ENCODE assay signal across 9 mouse cellular contexts in genomic region chr12:108292419-108292818, GRCm38 (mm10). TPM values are rescaled to one million over a fixed set of nuclear protein-coding genes. Genes with fewer than 3 reads are reported as not detected.
DNase-seq lines count a peak whose midpoint lies in the region; ATAC-seq and TF ChIP-seq lines count a peak whose summit lies in the region.
"Had no signal": no experiment of that assay in that cellular context is flagged by ENCODE, and none has a peak within 500 bp of the region (broad histone marks: within the 10 kb centered on the region; RNA-seq: fewer than 3 reads in every experiment).

No protein-coding gene starts in this region.

- peak; percentile 28 for DNase-seq in gastrocnemius, postnatal 25 days
- no peak for DNase-seq in gastrocnemius, postnatal 14 days
- no peak for DNase-seq in liver, embryonic 14.5 days (ENCODE audit: low read depth in 3 of 3, low spot score in 3 of 3)
- DNase-seq in stomach, postnatal 0 days (ENCODE audit: low spot score): no peak

- peaks cover 37% of the 10 kb centered on the region for H3K27me3 ChIP-seq in E14TG2a.4 (ENCODE audit: insufficient read depth, low read length)
- no peaks in the 10 kb centered on the region for H3K27me3 ChIP-seq in forebrain, embryonic 15.5 days
- no peaks in the 10 kb centered on the region for H3K27me3 ChIP-seq in liver, embryonic 14.5 days (ENCODE audit: control insufficient read depth, insufficient read depth, low read length)
- no peaks in the 10 kb centered on the region for H3K27me3 ChIP-seq in stomach, postnatal 0 days (ENCODE audit: control insufficient read depth, insufficient read depth, low read length)
- H3K27me3 ChIP-seq: Patski had no signal

- no peak for TF ChIP-seq EP300 in liver, embryonic 14.5 days (IDR thresholded peaks at IDR 0.05; ENCODE audit: low read depth)
- TF ChIP-seq EP300 in stomach, postnatal 0 days (optimal IDR thresholded peaks at IDR 0.05): no peak

- no peak for TF ChIP-seq CTCF in E14TG2a.4 (conservative IDR thresholded peaks at IDR 0.05; ENCODE audit: low read length)
- TF ChIP-seq CTCF in liver, embryonic 14.5 days (IDR thresholded peaks at IDR 0.05; ENCODE audit: low read depth): no peak
- TF ChIP-seq CTCF in stomach, postnatal 0 days (IDR thresholded peaks at IDR 0.05; ENCODE audit: low read depth): no peak

- H3K4me3 ChIP-seq in E14TG2a.4 (replicated peaks; ENCODE audit: low read length): peak overlapping the region; percentile 61
- H3K4me3 ChIP-seq in forebrain, embryonic 15.5 days: no peak overlapping the region
- no peak overlapping the region for H3K4me3 ChIP-seq in liver, embryonic 14.5 days (ENCODE audit: insufficient read depth in 1 of 2, low read depth in 2 of 2, low read length in 2 of 2)
- H3K4me3 ChIP-seq in stomach, postnatal 0 days (ENCODE audit: low read depth, low read length): no peak overlapping the region

- H3K36me3 ChIP-seq in E14TG2a.4 (ENCODE audit: insufficient read depth, low read length): no peaks in the 10 kb centered on the region
- no peaks in the 10 kb centered on the region for H3K36me3 ChIP-seq in forebrain, embryonic 15.5 days
- H3K36me3 ChIP-seq in liver, embryonic 14.5 days (replicated peaks; ENCODE audit: control insufficient read depth, insufficient read depth, low read depth): no peaks in the 10 kb centered on the region
- H3K36me3 ChIP-seq in stomach, postnatal 0 days (ENCODE audit: control insufficient read depth, insufficient read depth, low read length): no peaks in the 10 kb centered on the region

- intact Hi-C loops in gastrocnemius, postnatal 14 days (cut with DNase I; ENCODE audit: low total_unique reads): no loop called here

- no peak overlapping the region for H3K9ac ChIP-seq in forebrain, embryonic 15.5 days (replicated peaks)
- H3K9ac ChIP-seq in liver, embryonic 14.5 days (replicated peaks): no peak overlapping the region
- H3K9ac ChIP-seq in stomach, postnatal 0 days (ENCODE audit: low read length): no peak overlapping the region

- peak overlapping the region; percentile 31; the same call in 1 of the 2 replicates for H3K4me2 ChIP-seq in forebrain, embryonic 15.5 days (replicated peaks)
- no peak overlapping the region for H3K4me2 ChIP-seq in liver, embryonic 14.5 days (ENCODE audit: low read depth)
- H3K4me2 ChIP-seq in stomach, postnatal 0 days (replicated peaks; ENCODE audit: low read depth): no peak overlapping the region

- no peak overlapping the region for H3K27ac ChIP-seq in forebrain, embryonic 15.5 days (replicated peaks)
- no peak overlapping the region for H3K27ac ChIP-seq in liver, embryonic 14.5 days
- no peak overlapping the region for H3K27ac ChIP-seq in stomach, postnatal 0 days (replicated peaks)

- no peaks in the 10 kb centered on the region for H3K9me3 ChIP-seq in E14TG2a.4 (ENCODE audit: low read length)
- H3K9me3 ChIP-seq in forebrain, embryonic 15.5 days: no peaks in the 10 kb centered on the region
- H3K9me3 ChIP-seq in liver, embryonic 14.5 days (ENCODE audit: control insufficient read depth, low read length): no peaks in the 10 kb centered on the region
- H3K9me3 ChIP-seq in stomach, postnatal 0 days (ENCODE audit: control insufficient read depth, low read length): no peaks in the 10 kb centered on the region

- peaks cover 36% of the 10 kb centered on the region for H3K4me1 ChIP-seq in E14TG2a.4 (replicated peaks; ENCODE audit: low read depth, low read length)
- peaks cover 19% of the 10 kb centered on the region for H3K4me1 ChIP-seq in forebrain, embryonic 15.5 days
- H3K4me1 ChIP-seq in liver, embryonic 14.5 days (replicated peaks; ENCODE audit: control insufficient read depth in 2 of 2, insufficient read depth in 2 of 2, low read length in 1 of 2): no peaks in the 10 kb centered on the region
- H3K4me1 ChIP-seq in stomach, postnatal 0 days (replicated peaks; ENCODE audit: control insufficient read depth, insufficient read depth): no peaks in the 10 kb centered on the region

- peak; percentile 67 for ATAC-seq in forebrain, embryonic 15.5 days (replicated peaks)
- ATAC-seq in liver, embryonic 14.5 days (ENCODE audit: insufficient read depth): peak; percentile 56
- peak; percentile 28; the same call in 1 of the 2 replicates for ATAC-seq in stomach, postnatal 0 days (ENCODE audit: low FRiP score, low TSS enrichment)
- no peak for ATAC-seq in erythroblast, adult 5-6 weeks (replicated peaks; ENCODE audit: low FRiP score, poor library complexity, severe bottlenecking)
- no peak for ATAC-seq in inflammation-experienced regulatory T-cells, adult 6 months

- WGBS in forebrain, embryonic 15.5 days: 8% methylated on average over 9 of the region's 9 CpGs
- 10% methylated on average over 9 of the region's 9 CpGs for WGBS in liver, embryonic 14.5 days (ENCODE audit: insufficient replicate concordance)
- 24% methylated on average over 9 of the region's 9 CpGs for WGBS in stomach, postnatal 0 days

RNA-seq across cellular contexts. Expression of gene Hhipl1, which starts 13.7 kb away (rescaled TPM):
- under 1 TPM; 0.91 to 0.95 TPM for total RNA-seq in gastrocnemius, postnatal 25 days (2021)
- total RNA-seq in gastrocnemius, postnatal 14 days (2021): 1 to 10 TPM in 1 of 2 experiments, under 1 TPM in 1; 0.55 to 1.2 TPM
- polyA plus RNA-seq in forebrain, embryonic 15.5 days (2015; fragmentation: Nextera tagmentation; extraction: Ambion mirVana): 1.8 and 1.9 TPM in 2 replicates
- 0.02 and 0.03 TPM in 2 replicates for polyA plus RNA-seq in liver, embryonic 14.5 days (2012; rRNA removed)
- not detected in 2 replicates for polyA plus RNA-seq in liver, embryonic 14.5 days (2014; fragmentation: Nextera tagmentation; extraction: Ambion mirVana)
- 0.23 and 0.24 TPM in 2 replicates for polyA plus RNA-seq in stomach, postnatal 0 days (2015; fragmentation: Nextera tagmentation; extraction: Ambion mirVana)
- total RNA-seq in erythroblast, adult 5-6 weeks (2015; ENCODE audit: low replicate concordance): not detected in 2 replicates
- total RNA-seq in erythroblast, adult 5-6 weeks (2017; ENCODE audit: low replicate concordance): not detected in 2 replicates
- polyA plus RNA-seq in inflammation-experienced regulatory T-cells, adult 6 months (2017; shearing (Covaris generic)): not detected

RNA-seq across cellular contexts. Expression of gene Ccdc85c, which starts 17.2 kb away (rescaled TPM):
- 10 to 100 TPM; 11.4 to 15.2 TPM for total RNA-seq in gastrocnemius, postnatal 25 days (2021)
- 1 to 10 TPM; 5.4 to 5.7 TPM for total RNA-seq in gastrocnemius, postnatal 14 days (2021)
- 14.3 and 16.3 TPM in 2 replicates for polyA plus RNA-seq in forebrain, embryonic 15.5 days (2015; fragmentation: Nextera tagmentation; extraction: Ambion mirVana)
- 1.8 TPM in 2 replicates for polyA plus RNA-seq in liver, embryonic 14.5 days (2012; rRNA removed)
- 1.8 TPM in 2 replicates for polyA plus RNA-seq in liver, embryonic 14.5 days (2014; fragmentation: Nextera tagmentation; extraction: Ambion mirVana)
- polyA plus RNA-seq in stomach, postnatal 0 days (2015; fragmentation: Nextera tagmentation; extraction: Ambion mirVana): 6.7 and 7.0 TPM in 2 replicates
- 0.38 TPM in 1 of 2 replicates, not detected in the other for total RNA-seq in erythroblast, adult 5-6 weeks (2015; ENCODE audit: low replicate concordance)
- 0.28 TPM in 1 of 2 replicates, not detected in the other for total RNA-seq in erythroblast, adult 5-6 weeks (2017; ENCODE audit: low replicate concordance)
- polyA plus RNA-seq in inflammation-experienced regulatory T-cells, adult 6 months (2017; shearing (Covaris generic)): under 1 TPM; 0.21 to 0.33 (median 0.28) TPM

RNA-seq across cellular contexts. Expression of gene Cyp46a1, which starts 41.8 kb away (rescaled TPM):
- under 1 TPM; 0.13 TPM for total RNA-seq in gastrocnemius, postnatal 25 days (2021)
- under 1 TPM; 0.35 to 0.62 TPM for total RNA-seq in gastrocnemius, postnatal 14 days (2021)
- 19.8 and 22.6 TPM in 2 replicates for polyA plus RNA-seq in forebrain, embryonic 15.5 days (2015; fragmentation: Nextera tagmentation; extraction: Ambion mirVana)
- 0.48 and 0.52 TPM in 2 replicates for polyA plus RNA-seq in liver, embryonic 14.5 days (2012; rRNA removed)
- polyA plus RNA-seq in liver, embryonic 14.5 days (2014; fragmentation: Nextera tagmentation; extraction: Ambion mirVana): 0.11 and 0.13 TPM in 2 replicates
- 1.3 and 2.1 TPM in 2 replicates for polyA plus RNA-seq in stomach, postnatal 0 days (2015; fragmentation: Nextera tagmentation; extraction: Ambion mirVana)
- total RNA-seq in erythroblast, adult 5-6 weeks (2015; ENCODE audit: low replicate concordance): not detected in 2 replicates
- 0.84 TPM in 1 of 2 replicates, not detected in the other for total RNA-seq in erythroblast, adult 5-6 weeks (2017; ENCODE audit: low replicate concordance)
- polyA plus RNA-seq in inflammation-experienced regulatory T-cells, adult 6 months (2017; shearing (Covaris generic)): not detected

Comparison
In these comparisons a context has a peak if more than half of its experiments do, and no peak if none do; other contexts are left out.
1. ATAC-seq: peak in forebrain, embryonic 15.5 days (single experiment), liver, embryonic 14.5 days (single experiment) and stomach, postnatal 0 days (single experiment); none in erythroblast, adult 5-6 weeks (single experiment) and inflammation-experienced regulatory T-cells, adult 6 months (single experiment).